Comparison of ENCODE assay signal across 17 mouse cellular contexts in the genomic region with DNA sequence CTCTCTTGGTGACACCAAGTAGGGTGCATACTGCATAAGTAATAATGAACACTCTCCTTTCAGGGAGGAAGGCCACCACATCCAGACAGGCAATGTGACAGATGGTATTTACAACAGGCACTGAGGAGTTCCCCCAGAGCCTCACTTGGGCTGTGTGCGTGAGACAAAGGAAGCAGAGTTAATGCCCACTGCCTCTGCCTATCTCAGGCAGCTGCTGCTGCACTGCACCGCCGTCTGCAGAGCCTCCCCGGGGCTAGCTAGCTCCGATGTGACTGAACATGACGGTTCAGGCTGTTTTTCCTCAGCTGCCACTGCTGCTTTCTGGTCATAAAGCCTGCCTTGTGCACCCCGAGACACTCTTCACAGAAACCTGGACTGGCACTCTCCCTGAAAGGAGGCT. TPM values are rescaled to one million over a fixed set of nuclear protein-coding genes. Genes with fewer than 3 reads are reported as not detected.
DNase-seq lines count a peak whose midpoint lies in the region; ATAC-seq and TF ChIP-seq lines count a peak whose summit lies in the region.
"Had no signal": no experiment of that assay in that cellular context is flagged by ENCODE, and none has a peak within 500 bp of the region (broad histone marks: within the 10 kb centered on the region; RNA-seq: fewer than 3 reads in every experiment).

No protein-coding gene starts in this region.

- no peaks in the 10 kb centered on the region for H3K36me3 ChIP-seq in embryonic facial prominence, embryonic 10.5 days (replicated peaks)
- H3K36me3 ChIP-seq in forebrain, embryonic 13.5 days (ENCODE audit: poor library complexity, severe bottlenecking) = no peaks in the 10 kb centered on the region
- H3K36me3 ChIP-seq in hindbrain, embryonic 15.5 days = no peaks in the 10 kb centered on the region
- H3K36me3 ChIP-seq in midbrain, embryonic 16.5 days (ENCODE audit: control insufficient read depth, insufficient read depth, low read length) = no peaks in the 10 kb centered on the region
- H3K36me3 ChIP-seq: embryonic facial prominence, embryonic 13.5 days had no signal

- intact Hi-C loops in left cerebral cortex, adult 2 months (cut with DNase I) = no loop called here

- ATAC-seq in forebrain, embryonic 13.5 days = peak; percentile 66; the same call in 1 of the 2 replicates
- peak; percentile 40; the same call in 1 of the 2 replicates for ATAC-seq in hindbrain, embryonic 15.5 days (ENCODE audit: low FRiP score, low read depth)
- ATAC-seq in midbrain, embryonic 16.5 days = no peak
- no peak for ATAC-seq in CD4-positive, CD25-positive, alpha-beta regulatory T cell, adult 4 months
- ATAC-seq: intestine, embryonic 16.5 days had no signal

- 67% methylated on average over 7 of the region's 7 CpGs for WGBS in embryonic facial prominence, embryonic 10.5 days
- WGBS in forebrain, embryonic 13.5 days = 25% methylated on average over 7 of the region's 7 CpGs
- WGBS in hindbrain, embryonic 15.5 days = 28% methylated on average over 7 of the region's 7 CpGs
- 17% methylated on average over 7 of the region's 7 CpGs for WGBS in midbrain, embryonic 16.5 days

- TF ChIP-seq CTCF in left cerebral cortex, adult 2 months (IDR thresholded peaks at IDR 0.05) = no peak

- peak overlapping the region; percentile 13; the same call in 1 of the 2 replicates for H3K4me2 ChIP-seq in forebrain, embryonic 13.5 days
- no peak overlapping the region for H3K4me2 ChIP-seq in hindbrain, embryonic 15.5 days
- H3K4me2 ChIP-seq in midbrain, embryonic 16.5 days (ENCODE audit: low read length) = no peak overlapping the region
- H3K4me2 ChIP-seq: embryonic facial prominence, embryonic 13.5 days; liver, embryonic 11.5 days; lung, embryonic 14.5 days had no signal

- peak overlapping the region; percentile 31; the same call in 1 of the 2 replicates for H3K9ac ChIP-seq in forebrain, embryonic 13.5 days
- H3K9ac ChIP-seq in hindbrain, embryonic 15.5 days = no peak overlapping the region
- H3K9ac ChIP-seq in midbrain, embryonic 16.5 days (ENCODE audit: low read depth, low read length) = no peak overlapping the region; the same call in 1 of the 2 replicates
- H3K9ac ChIP-seq: embryonic facial prominence, embryonic 13.5 days; lung, embryonic 14.5 days had no signal

- H3K27me3 ChIP-seq in embryonic facial prominence, embryonic 10.5 days (replicated peaks; ENCODE audit: low read depth, poor library complexity, severe bottlenecking) = peaks cover 51% of the 10 kb centered on the region
- H3K27me3 ChIP-seq in forebrain, embryonic 13.5 days = no peaks in the 10 kb centered on the region
- 0 out of 2 replicates have a peak, but pooled peaks cover 8% of the 10 kb centered on the region for H3K27me3 ChIP-seq in hindbrain, embryonic 15.5 days
- H3K27me3 ChIP-seq in midbrain, embryonic 16.5 days (ENCODE audit: control insufficient read depth, insufficient read depth, low read depth, low read length) = no peaks in the 10 kb centered on the region; the same call in 1 of the 2 replicates

- DNase-seq in embryonic facial prominence, embryonic 10.5 days (ENCODE audit: low spot score) = no peak
- DNase-seq in left cerebral cortex, adult 2 months (ENCODE audit: extremely low spot score in 1 of 2, low spot score in 2 of 2) = no peak
- no peak for DNase-seq in thymus, postnatal 10 days (ENCODE audit: low spot score in 2 of 2)
- DNase-seq: adrenal gland, postnatal 36 days; cerebellum, postnatal 36 days; heart, postnatal 10 days; kidney, postnatal 14 days; left cerebral cortex, postnatal 4 days; lung, embryonic 14.5 days; thymus, adult 18-20 months had no signal

- H3K4me3 ChIP-seq in embryonic facial prominence, embryonic 10.5 days = no peak overlapping the region
- no peak overlapping the region for H3K4me3 ChIP-seq in forebrain, embryonic 13.5 days
- H3K4me3 ChIP-seq in hindbrain, embryonic 15.5 days = no peak overlapping the region
- H3K4me3 ChIP-seq in midbrain, embryonic 16.5 days (ENCODE audit: low read depth, low read length) = no peak overlapping the region
- no peak overlapping the region for H3K4me3 ChIP-seq in left cerebral cortex, adult 2 months
- H3K4me3 ChIP-seq: embryonic facial prominence, embryonic 13.5 days had no signal

- peak overlapping the region; percentile 11; the same call in 1 of the 2 replicates for H3K27ac ChIP-seq in embryonic facial prominence, embryonic 10.5 days (replicated peaks)
- H3K27ac ChIP-seq in forebrain, embryonic 13.5 days = peak overlapping the region; percentile 94
- H3K27ac ChIP-seq in hindbrain, embryonic 15.5 days (replicated peaks) = peak overlapping the region; percentile 53; the same call in 1 of the 2 replicates
- 0 out of 2 replicates have a peak overlapping the region, but pooled peaks have one; percentile 40 for H3K27ac ChIP-seq in midbrain, embryonic 16.5 days (ENCODE audit: low read length)
- no peak overlapping the region for H3K27ac ChIP-seq in left cerebral cortex, adult 2 months
- H3K27ac ChIP-seq: embryonic facial prominence, embryonic 13.5 days had no signal

- H3K4me1 ChIP-seq in embryonic facial prominence, embryonic 10.5 days = peaks cover 28% of the 10 kb centered on the region
- H3K4me1 ChIP-seq in forebrain, embryonic 13.5 days = peaks cover 53% of the 10 kb centered on the region
- H3K4me1 ChIP-seq in hindbrain, embryonic 15.5 days (replicated peaks) = peaks cover 37% of the 10 kb centered on the region
- peaks cover 9% of the 10 kb centered on the region; the same call in 1 of the 2 replicates for H3K4me1 ChIP-seq in midbrain, embryonic 16.5 days (ENCODE audit: control insufficient read depth, insufficient read depth, low read length)

- peaks cover 4% of the 10 kb centered on the region; the same call in 1 of the 2 replicates for H3K9me3 ChIP-seq in embryonic facial prominence, embryonic 10.5 days
- no peaks in the 10 kb centered on the region; the same call in 1 of the 2 replicates for H3K9me3 ChIP-seq in forebrain, embryonic 13.5 days (replicated peaks)
- H3K9me3 ChIP-seq in hindbrain, embryonic 15.5 days = no peaks in the 10 kb centered on the region
- H3K9me3 ChIP-seq in midbrain, embryonic 16.5 days (replicated peaks; ENCODE audit: control insufficient read depth, low read length, poor library complexity, severe bottlenecking) = no peaks in the 10 kb centered on the region
- H3K9me3 ChIP-seq: embryonic facial prominence, embryonic 13.5 days had no signal

RNA-seq across cellular contexts. Expression of gene Rhbdl3, which starts 8.2 kb away (rescaled TPM):
- 2.1 and 3.7 TPM in 2 replicates for polyA plus RNA-seq in embryonic facial prominence, embryonic 10.5 days (2016; fragmentation: Nextera tagmentation; extraction: Ambion mirVana)
- 24.9 and 27.5 TPM in 2 replicates for polyA plus RNA-seq in forebrain, embryonic 13.5 days (2015; fragmentation: Nextera tagmentation; extraction: Ambion mirVana)
- 6.9 and 8.1 TPM in 2 replicates for polyA plus RNA-seq in hindbrain, embryonic 15.5 days (2015; fragmentation: Nextera tagmentation; extraction: Ambion mirVana)
- polyA plus RNA-seq in midbrain, embryonic 16.5 days (2015; fragmentation: Nextera tagmentation; extraction: Ambion mirVana) = 4.7 and 5.1 TPM in 2 replicates
- polyA plus RNA-seq in CD4-positive, CD25-positive, alpha-beta regulatory T cell, adult 4 months (2017; shearing (Covaris generic)) = 1 to 10 TPM in 1 of 2 experiments, under 1 TPM in 1; 0.82 to 1.6 TPM
- total RNA-seq in left cerebral cortex, adult 2 months (2021) = 10 to 100 TPM; 22.9 to 27.7 TPM

Comparison
In these comparisons a context has a peak if more than half of its experiments do, and no peak if none do; other contexts are left out.
1. ATAC-seq: peak in forebrain, embryonic 13.5 days (single experiment) and hindbrain, embryonic 15.5 days (single experiment); none in midbrain, embryonic 16.5 days (single experiment) and CD4-positive, CD25-positive, alpha-beta regulatory T cell, adult 4 months (single experiment).